Mouse (Mus musculus) monocyte, adult 5-6 weeks (primary cell): ENCODE data around the gene Sdccag8. TPM values are rescaled to one million over a fixed set of nuclear protein-coding genes. Genes with fewer than 3 reads are reported as not detected.

ENCODE experiments used
- ATAC-seq: fragments of 153-309, 156-312 bp; replicated peaks from 2 replicates; pipeline ENCODE4 v1.8.0; 2017; ENCODE audit warnings: mild to moderate bottlenecking; ENCODE audit not compliant: low TSS enrichment, insufficient number of reproducible peaks, severe bottlenecking, poor library complexity, low FRiP score
- total RNA-seq: library from RNA; stranded (forward); fragments of 200-1000, 200-491, 200-594 nt; gene quantifications from 3 replicates; pipeline ENCODE4 v1.2.3, GENCODE M21; 2017

Gene Sdccag8
- total RNA-seq, 1 experiment from 2014 or later, result 78.7 TPM

- no peak for ATAC-seq
Observed at GRCm38 (mm10) chr1:177013313-177013712, 198.9 kb downstream of the Sdccag8 start.

- ATAC-seq, result no peak
Observed at GRCm38 (mm10) chr1:177013776-177014175, 199.3 kb downstream of the Sdccag8 start.

- no peak for ATAC-seq
Observed at GRCm38 (mm10) chr1:177014346-177014745, 199.9 kb downstream of the Sdccag8 start.

- ATAC-seq, result no peak
Observed at GRCm38 (mm10) chr1:177014921-177015439, 200.5 kb downstream of the Sdccag8 start.

- no peak for ATAC-seq
Observed at GRCm38 (mm10) chr1:177015917-177016316, 201.5 kb downstream of the Sdccag8 start.

GRCm38 (mm10) chr1:177016729-177017128 is 202.3 kb downstream of the Sdccag8 start:
- no peak for ATAC-seq

- ATAC-seq, result no peak
Observed at GRCm38 (mm10) chr1:177018750-177019149, 204.3 kb downstream of the Sdccag8 start.

GRCm38 (mm10) chr1:177019668-177020067 is 205.2 kb downstream of the Sdccag8 start:
- ATAC-seq, result no peak

GRCm38 (mm10) chr1:177022751-177023150 is 208.3 kb downstream of the Sdccag8 start:
- ATAC-seq, result no peak

- no peak for ATAC-seq
Observed at GRCm38 (mm10) chr1:177027706-177028105, 213.2 kb downstream of the Sdccag8 start.

GRCm38 (mm10) chr1:177029032-177029431 is 214.6 kb downstream of the Sdccag8 start:
- ATAC-seq, result no peak

- no peak for ATAC-seq
Observed at GRCm38 (mm10) chr1:177030669-177031068, 216.2 kb downstream of the Sdccag8 start.

GRCm38 (mm10) chr1:177031196-177031595 is 216.7 kb downstream of the Sdccag8 start:
- no peak for ATAC-seq

GRCm38 (mm10) chr1:177032233-177032632 is 217.8 kb downstream of the Sdccag8 start:
- ATAC-seq, result no peak

GRCm38 (mm10) chr1:177035460-177035859 is 221.0 kb downstream of the Sdccag8 start:
- no peak for ATAC-seq

- no peak for ATAC-seq
Observed at GRCm38 (mm10) chr1:177038383-177038782, 223.9 kb downstream of the Sdccag8 start.

GRCm38 (mm10) chr1:177039093-177039674 is 224.7 kb downstream of the Sdccag8 start:
- no peak for ATAC-seq

GRCm38 (mm10) chr1:177040058-177040457 is 225.6 kb downstream of the Sdccag8 start:
- ATAC-seq, result no peak

GRCm38 (mm10) chr1:177045885-177046284 is 231.4 kb downstream of the Sdccag8 start:
- no peak for ATAC-seq

- no peak for ATAC-seq
Observed at GRCm38 (mm10) chr1:177046963-177047362, 232.5 kb downstream of the Sdccag8 start.

- ATAC-seq, result no peak
Observed at GRCm38 (mm10) chr1:177048773-177049172, 234.3 kb downstream of the Sdccag8 start.
